Mouse (Mus musculus) ovary, adult 18-20 months (tissue): ENCODE measurements at regions not wholly inside any gene's neighbourhood (a gene's known extent, or its start where the extent isn't known, plus 50 kb on each side); places are given as distances from the start of the nearest gene placed in this dataset.

ENCODE experiments used
- DNase-seq: peaks from one replicate; pipeline ENCODE4 v3.0.0; 2022; ENCODE audit warnings: low spot score, mixed read lengths

GRCm38 (mm10) chr10:19412926-19413325, 56.6 kb downstream of the Olig3 start:
- no peak for DNase-seq

- DNase-seq, result no peak
Measured at GRCm38 (mm10) chr10:19413935-19414334, 57.6 kb downstream of the Olig3 start.

GRCm38 (mm10) chr10:19414834-19415233, 58.5 kb downstream of the Olig3 start:
- DNase-seq, result no peak

- no peak for DNase-seq
Measured at GRCm38 (mm10) chr10:19424030-19424429, 67.7 kb downstream of the Olig3 start.

GRCm38 (mm10) chr10:19424961-19425360, 68.6 kb downstream of the Olig3 start:
- no peak for DNase-seq

- no peak for DNase-seq
Measured at GRCm38 (mm10) chr10:19426835-19427234, 70.5 kb downstream of the Olig3 start.

- DNase-seq, result no peak
Measured at GRCm38 (mm10) chr10:19432515-19432914, 76.2 kb downstream of the Olig3 start.

- DNase-seq, result no peak
Measured at GRCm38 (mm10) chr10:19434661-19435060, 78.3 kb downstream of the Olig3 start.

- DNase-seq, result no peak
Measured at GRCm38 (mm10) chr10:19441807-19442206, 85.5 kb downstream of the Olig3 start.

- no peak for DNase-seq
Measured at GRCm38 (mm10) chr10:19443516-19443915, 87.2 kb downstream of the Olig3 start.

GRCm38 (mm10) chr10:19448838-19449559, 92.7 kb downstream of the Olig3 start:
- DNase-seq, result no peak

GRCm38 (mm10) chr10:19459053-19459452, 102.7 kb downstream of the Olig3 start:
- no peak for DNase-seq

GRCm38 (mm10) chr10:19459709-19460108, 103.4 kb downstream of the Olig3 start:
- no peak for DNase-seq

- DNase-seq, result no peak
Measured at GRCm38 (mm10) chr10:19460164-19460563, 103.8 kb downstream of the Olig3 start.

- DNase-seq, result no peak
Measured at GRCm38 (mm10) chr10:19463800-19464199, 107.5 kb downstream of the Olig3 start.

- DNase-seq, result no peak
Measured at GRCm38 (mm10) chr10:19464504-19464903, 108.2 kb downstream of the Olig3 start.

GRCm38 (mm10) chr10:19471349-19472040, 115.2 kb downstream of the Olig3 start:
- DNase-seq, result no peak

GRCm38 (mm10) chr10:19472066-19472465, 115.7 kb downstream of the Olig3 start:
- no peak for DNase-seq

GRCm38 (mm10) chr10:19472949-19473535, 116.7 kb downstream of the Olig3 start:
- no peak for DNase-seq

- no peak for DNase-seq
Measured at GRCm38 (mm10) chr10:19485537-19486135, 106.1 kb upstream of the Ifngr1 start.

GRCm38 (mm10) chr10:19490500-19490899, 101.2 kb upstream of the Ifngr1 start:
- no peak for DNase-seq

GRCm38 (mm10) chr10:19491513-19492380, 100.0 kb upstream of the Ifngr1 start:
- peak; percentile 32 for DNase-seq
